Mouse (Mus musculus) kidney, postnatal 0 days (tissue): ENCODE data around the gene Wdr1. TPM values are rescaled to one million over a fixed set of nuclear protein-coding genes. Genes with fewer than 3 reads are reported as not detected.

Experiments
- ATAC-seq: fragments of 200-750 bp; cut with Nextera tagmentation; replicated peaks from 2 replicates; pipeline ENCODE4 v1.8.0; 2017; ENCODE audit warnings: low read depth, moderate number of reproducible peaks, moderate TSS enrichment, moderate library complexity; ENCODE audit not compliant: low FRiP score
- DNase-seq: peaks from one replicate; pipeline ENCODE4 v3.0.0-alpha.2; 2016; ENCODE audit warnings: low spot score
- H3K27ac ChIP-seq: fragments of 300-500 bp; sonication (generic); 2 replicates; pipeline ENCODE4 v1.5.1; 2014; ENCODE audit warnings: mild to moderate bottlenecking
- H3K27me3 ChIP-seq: fragments of 300-500 bp; sonication (generic); 2 replicates; pipeline ENCODE4 v1.6.1; 2014; ENCODE audit warnings: low read length, mixed read lengths; ENCODE audit not compliant: insufficient read depth
- H3K36me3 ChIP-seq: fragments of 300-500 bp; sonication (generic); 2 replicates; pipeline ENCODE4 v1.6.1; 2014; ENCODE audit warnings: low read length, mixed read lengths; ENCODE audit not compliant: insufficient read depth
- H3K4me1 ChIP-seq: fragments of 300-500 bp; sonication (generic); replicated peaks from 2 replicates; pipeline ENCODE4 v1.6.1; 2014; ENCODE audit warnings: antibody characterized with exemption, low read length, mixed read lengths; ENCODE audit not compliant: insufficient read depth
- H3K4me2 ChIP-seq: fragments of 300-500 bp; sonication (generic); 2 replicates; pipeline ENCODE4 v1.6.1; 2014; ENCODE audit warnings: mild to moderate bottlenecking, low read length, moderate library complexity, mixed read lengths
- H3K4me3 ChIP-seq: fragments of 300-500 bp; sonication (generic); replicated peaks from 2 replicates; pipeline ENCODE4 v1.5.1; 2014; ENCODE audit warnings: low read depth, low read length
- H3K9ac ChIP-seq: fragments of 300-500 bp; sonication (generic); 2 replicates; pipeline ENCODE4 v1.6.1; 2014; ENCODE audit warnings: low read depth, low read length
- H3K9me3 ChIP-seq: fragments of 300-500 bp; sonication (generic); replicated peaks from 2 replicates; pipeline ENCODE4 v1.6.1; 2016; ENCODE audit warnings: low read length, inconsistent platforms, mixed read lengths
- CTCF ChIP-seq: IDR thresholded peaks from 2 replicates; pipeline ENCODE4 v1.5.1; 2016; ENCODE audit warnings: antibody characterized with exemption, low read depth, mild to moderate bottlenecking, moderate library complexity
- WGBS: fragments of 180-500 bp; shearing (Covaris S2); extraction: QIAGEN DNeasy Blood & Tissue Kit; methylation state at CpG from one replicate; pipeline ENCODE4 v1.1.7; 2014; 5-methylcytosine and 5-hydroxymethylcytosine counted together
- polyA plus RNA-seq: library from polyadenylated mRNA; unstranded; fragments of >200 nt; fragmentation: Nextera tagmentation; extraction: Ambion mirVana; gene quantifications from 2 replicates; pipeline ENCODE4 v1.2.1, GENCODE M21; 2015

Gene Wdr1
- polyA plus RNA-seq, 1 experiment from 2014 or later: 165 TPM

GRCm38 (mm10) chr5:38580703-38581102, 17.7 kb upstream of the Wdr1 start:
- H3K4me1 ChIP-seq: no peaks in the 10 kb centered on the region
- TF ChIP-seq CTCF: peak; percentile 82
- DNase-seq (peak; percentile 58), ATAC-seq (peak; percentile 54; the same call in 1 of the 2 replicates)
- no peaks in the 10 kb centered on the region for H3K36me3 ChIP-seq
- no peaks in the 10 kb centered on the region for H3K9me3 ChIP-seq
- H3K4me2 ChIP-seq: no peak overlapping the region
- no peak overlapping the region for H3K4me3 ChIP-seq
- H3K27me3 ChIP-seq: no peaks in the 10 kb centered on the region
- WGBS: 25% methylated on average over 6 of the region's 6 CpGs
- H3K27ac ChIP-seq: no peak overlapping the region
- H3K9ac ChIP-seq: no peak overlapping the region

- no peak overlapping the region for H3K4me2 ChIP-seq
- no peaks in the 10 kb centered on the region for H3K27me3 ChIP-seq
- DNase-seq (no peak), ATAC-seq (no peak)
- peak; percentile 42 for TF ChIP-seq CTCF
- WGBS: 76% methylated on average over 2 of the region's 2 CpGs
- no peaks in the 10 kb centered on the region for H3K4me1 ChIP-seq
- no peak overlapping the region for H3K27ac ChIP-seq
- no peak overlapping the region for H3K4me3 ChIP-seq
- no peak overlapping the region for H3K9ac ChIP-seq
- H3K9me3 ChIP-seq: no peaks in the 10 kb centered on the region
- no peaks in the 10 kb centered on the region for H3K36me3 ChIP-seq
Observed at GRCm38 (mm10) chr5:38570876-38571275, 7.9 kb upstream of the Wdr1 start.

DNA sequence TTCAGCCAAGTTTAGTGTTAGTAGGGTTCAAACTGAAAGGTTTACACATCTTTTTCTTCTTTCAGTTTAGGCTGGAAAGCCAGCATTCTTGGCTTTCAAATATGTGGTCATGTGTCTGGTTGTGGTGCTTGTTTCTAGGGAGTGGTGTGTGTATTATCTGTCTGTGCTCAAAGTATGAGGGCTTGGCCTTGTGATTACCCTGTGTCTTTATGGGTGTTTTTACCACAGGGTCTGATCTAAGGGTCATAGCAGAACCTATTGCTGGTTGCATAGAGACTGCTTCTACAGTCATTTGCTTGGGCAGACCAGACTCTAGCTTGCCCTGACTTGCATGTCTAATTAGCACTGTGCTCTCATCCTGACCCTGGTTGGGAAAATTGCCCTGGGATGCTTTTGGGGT, 5.6 kb upstream of the Wdr1 start:
- no peaks in the 10 kb centered on the region for H3K27me3 ChIP-seq
- H3K27ac ChIP-seq: no peak overlapping the region
- H3K36me3 ChIP-seq: no peaks in the 10 kb centered on the region
- no peak overlapping the region for H3K4me3 ChIP-seq
- TF ChIP-seq CTCF: no peak
- ATAC-seq (no peak), DNase-seq (no peak)
- no peak overlapping the region for H3K4me2 ChIP-seq
- no peak overlapping the region for H3K9ac ChIP-seq
- H3K9me3 ChIP-seq: no peaks in the 10 kb centered on the region
- H3K4me1 ChIP-seq: no peaks in the 10 kb centered on the region

DNA sequence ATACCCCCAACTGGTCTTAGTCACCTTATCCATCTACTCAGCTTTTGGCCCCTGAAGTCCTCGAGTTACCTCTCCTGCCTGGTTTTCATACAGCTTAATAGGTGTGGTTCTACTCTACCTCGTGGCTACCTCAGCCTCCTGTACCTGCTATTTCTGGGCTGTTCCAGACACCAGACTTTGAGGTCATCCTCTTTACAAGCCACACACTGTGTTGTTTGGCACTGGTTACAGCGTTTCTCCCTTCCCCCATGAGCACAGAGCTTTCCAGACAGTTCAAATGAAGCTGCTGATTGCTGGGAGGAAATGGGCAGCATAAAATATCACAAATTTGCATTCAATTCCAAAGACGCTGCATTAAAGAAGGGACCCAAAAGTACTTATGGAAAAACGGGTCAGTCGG, 1.8 kb upstream of the Wdr1 start:
- ATAC-seq (no peak), DNase-seq (no peak)
- no peak overlapping the region for H3K4me3 ChIP-seq
- H3K27me3 ChIP-seq: no peaks in the 10 kb centered on the region
- no peak overlapping the region for H3K27ac ChIP-seq
- 66% methylated on average over 6 of the region's 6 CpGs for WGBS
- no peak overlapping the region for H3K4me2 ChIP-seq
- H3K36me3 ChIP-seq: no peaks in the 10 kb centered on the region
- no peaks in the 10 kb centered on the region for H3K9me3 ChIP-seq
- H3K4me1 ChIP-seq: peaks cover 5% of the 10 kb centered on the region; the same call in 1 of the 2 replicates
- H3K9ac ChIP-seq: no peak overlapping the region
- no peak for TF ChIP-seq CTCF

GRCm38 (mm10) chr5:38561426-38562024, 1.5 kb downstream of the Wdr1 start:
- WGBS: 2% methylated on average over 76 of the region's 79 CpGs
- H3K27me3 ChIP-seq: no peaks in the 10 kb centered on the region
- H3K9me3 ChIP-seq: no peaks in the 10 kb centered on the region
- H3K4me1 ChIP-seq: peaks cover 6% of the 10 kb centered on the region; the same call in 1 of the 2 replicates
- no peak for TF ChIP-seq CTCF
- H3K4me2 ChIP-seq: peak overlapping the region; percentile 74
- ATAC-seq: peak; percentile 98
- DNase-seq: peak; percentile 97
- peaks cover 12% of the 10 kb centered on the region; the same call in 1 of the 2 replicates for H3K36me3 ChIP-seq
- peak overlapping the region; percentile 88 for H3K9ac ChIP-seq
- H3K4me3 ChIP-seq: peak overlapping the region; percentile 88
- peak overlapping the region; percentile 96 for H3K27ac ChIP-seq

DNA sequence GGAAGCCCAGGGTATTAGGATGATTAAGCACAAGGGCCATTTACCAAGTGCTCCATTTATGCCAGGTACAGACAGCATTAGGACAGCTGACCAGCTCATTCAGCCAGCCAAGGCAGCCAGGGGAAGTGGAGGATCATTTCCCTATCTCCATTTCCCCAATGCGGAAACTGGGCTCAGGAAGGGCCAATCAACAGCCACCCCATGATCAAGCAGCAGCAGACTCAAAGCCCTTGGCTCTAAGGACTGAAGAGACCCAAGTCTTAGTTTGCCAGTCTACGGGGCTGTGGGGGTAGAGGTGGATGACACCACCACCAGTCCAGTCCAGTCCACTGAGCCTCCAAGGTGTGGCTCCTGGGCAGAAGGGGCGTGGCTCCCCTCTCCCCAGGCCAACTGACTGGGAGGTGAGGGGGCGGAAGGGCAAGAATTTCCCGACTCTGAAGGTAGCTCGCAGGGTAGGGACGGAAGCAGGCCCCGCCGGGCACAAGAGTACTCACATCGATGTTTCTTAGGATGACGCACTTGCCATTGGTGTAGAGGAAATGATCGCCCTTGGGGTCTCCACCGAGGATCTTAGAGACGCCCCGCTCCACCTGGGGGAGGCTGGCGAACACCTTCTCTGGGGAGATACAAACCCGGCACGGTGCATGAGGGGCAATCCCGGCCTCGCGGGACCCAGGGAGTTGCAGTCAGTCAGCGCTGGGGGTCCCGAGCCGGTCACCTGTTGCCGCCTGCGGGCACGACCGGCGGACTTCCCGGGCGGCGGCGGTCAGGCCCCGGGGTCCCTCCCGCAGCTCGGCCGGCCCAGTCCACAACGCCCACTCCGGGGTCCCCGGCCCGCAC, 2.2 kb downstream of the Wdr1 start:
- Histone ChIP-seq H3K4me1 (peaks cover 6% of the 10 kb centered on the region; the same call in 1 of the 2 replicates), H3K4me3 (peak overlapping the region; percentile 88), H3K4me2 (peak overlapping the region; percentile 74), H3K27me3 (no peaks in the 10 kb centered on the region), H3K9ac (peak overlapping the region; percentile 88), H3K27ac (peak overlapping the region; percentile 96), H3K9me3 (no peaks in the 10 kb centered on the region), H3K36me3 (peaks cover 14% of the 10 kb centered on the region; the same call in 1 of the 2 replicates)
- ATAC-seq (peak; percentile 58), DNase-seq (peak; percentile 49)
- TF ChIP-seq CTCF: no peak
- 1% methylated on average over 37 of the region's 41 CpGs for WGBS
